Mouse (Mus musculus): ENCODE results near the gene Ap1g2. TPM values are rescaled to one million over a fixed set of nuclear protein-coding genes. Genes with fewer than 3 reads are reported as not detected.

The Ap1g2 gene
- polyA plus RNA-seq, 1 experiment from 2014 or later: 10.7 TPM

- H3K27me3 ChIP-seq: peaks cover 6% of the 10 kb centered on the region; the same call in 1 of the 2 replicates
- WGBS: 90% methylated on average over 17 of the region's 17 CpGs
- no peaks in the 10 kb centered on the region for H3K36me3 ChIP-seq
- H3K9me3 ChIP-seq: no peaks in the 10 kb centered on the region
- H3K4me3 ChIP-seq (replicated peaks): no peak overlapping the region
- H3K4me1 ChIP-seq (replicated peaks): no peaks in the 10 kb centered on the region
- no peak overlapping the region for H3K9ac ChIP-seq (replicated peaks)
- H3K4me2 ChIP-seq: no peak overlapping the region
- no peak overlapping the region for H3K27ac ChIP-seq
- ATAC-seq (ENCODE audit: insufficient number of reproducible peaks, insufficient read depth, low FRiP score, low TSS enrichment, low read depth): 0 out of 2 replicates have a peak, but pooled peaks have one; percentile 15
These were observed 52.6 kb downstream of the Ap1g2 start for GRCm38 (mm10) chr14:55053708-55054190.

- no peak for ATAC-seq (ENCODE audit: insufficient number of reproducible peaks, insufficient read depth, low FRiP score, low TSS enrichment, low read depth)
- WGBS: 86% methylated on average over 4 of the region's 4 CpGs
- Histone ChIP-seq H3K36me3 (no peaks in the 10 kb centered on the region), H3K9me3 (no peaks in the 10 kb centered on the region), H3K4me1 (replicated peaks) (no peaks in the 10 kb centered on the region), H3K4me3 (replicated peaks) (no peak overlapping the region), H3K4me2 (no peak overlapping the region), H3K27me3 (peaks cover 6% of the 10 kb centered on the region; the same call in 1 of the 2 replicates), H3K9ac (replicated peaks) (no peak overlapping the region), H3K27ac (no peak overlapping the region)
These were observed 53.3 kb downstream of the Ap1g2 start for GRCm38 (mm10) chr14:55053050-55053449.

- H3K4me3 ChIP-seq (replicated peaks): no peak overlapping the region
- ATAC-seq (ENCODE audit: insufficient number of reproducible peaks, insufficient read depth, low FRiP score, low TSS enrichment, low read depth): no peak
- no peaks in the 10 kb centered on the region for H3K4me1 ChIP-seq (replicated peaks)
- 85% methylated on average over 9 of the region's 9 CpGs for WGBS
- no peak overlapping the region for H3K4me2 ChIP-seq
- no peaks in the 10 kb centered on the region for H3K9me3 ChIP-seq
- no peak overlapping the region for H3K9ac ChIP-seq (replicated peaks)
- no peaks in the 10 kb centered on the region for H3K36me3 ChIP-seq
- peaks cover 6% of the 10 kb centered on the region; the same call in 1 of the 2 replicates for H3K27me3 ChIP-seq
- H3K27ac ChIP-seq: no peak overlapping the region
These were observed 53.9 kb downstream of the Ap1g2 start for GRCm38 (mm10) chr14:55052496-55052895.

Other genes with a start within 250 kb of the Ap1g2 start
- 14.2 and 15.9 TPM in 2 replicates for gene Homez, start 235.6 kb downstream of the Ap1g2 start, polyA plus RNA-seq (2016; fragmentation: Nextera tagmentation; extraction: Ambion mirVana)
- 0.74 TPM in 1 of 2 replicates, not detected in the other for gene Ppp1r3e, start 229.0 kb downstream of the Ap1g2 start, polyA plus RNA-seq (2016; fragmentation: Nextera tagmentation; extraction: Ambion mirVana)
- gene Bcl2l2, start 223.2 kb downstream of the Ap1g2 start, polyA plus RNA-seq (2016; fragmentation: Nextera tagmentation; extraction: Ambion mirVana): 2.4 and 3.3 TPM in 2 replicates
- gene Gm20521, start 223.2 kb downstream of the Ap1g2 start, polyA plus RNA-seq (2016; fragmentation: Nextera tagmentation; extraction: Ambion mirVana): not detected in 2 replicates
- gene Pabpn1, start 214.1 kb downstream of the Ap1g2 start, polyA plus RNA-seq (2016; fragmentation: Nextera tagmentation; extraction: Ambion mirVana): 183 and 200 TPM in 2 replicates
- 98.2 and 102 TPM in 2 replicates for gene Slc22a17, start 193.5 kb downstream of the Ap1g2 start, polyA plus RNA-seq (2016; fragmentation: Nextera tagmentation; extraction: Ambion mirVana)
- gene Efs, start 180.5 kb downstream of the Ap1g2 start, polyA plus RNA-seq (2016; fragmentation: Nextera tagmentation; extraction: Ambion mirVana): 44.5 and 52.7 TPM in 2 replicates
- not detected in 2 replicates for gene Il25, start 173.9 kb downstream of the Ap1g2 start, polyA plus RNA-seq (2016; fragmentation: Nextera tagmentation; extraction: Ambion mirVana)
- gene Cmtm5, start 170.3 kb downstream of the Ap1g2 start, polyA plus RNA-seq (2016; fragmentation: Nextera tagmentation; extraction: Ambion mirVana): 5.5 and 8.4 TPM in 2 replicates
- gene Myh6, start 139.7 kb downstream of the Ap1g2 start, polyA plus RNA-seq (2016; fragmentation: Nextera tagmentation; extraction: Ambion mirVana): 1.8 and 3.3 TPM in 2 replicates
- gene Gm17428, start 129.7 kb downstream of the Ap1g2 start, polyA plus RNA-seq (2016; fragmentation: Nextera tagmentation; extraction: Ambion mirVana): not detected in 2 replicates
- gene Myh7, start 112.0 kb downstream of the Ap1g2 start, polyA plus RNA-seq (2016; fragmentation: Nextera tagmentation; extraction: Ambion mirVana): 9.3 and 10.5 TPM in 2 replicates
- gene Ngdn, start 91.1 kb downstream of the Ap1g2 start, polyA plus RNA-seq (2016; fragmentation: Nextera tagmentation; extraction: Ambion mirVana): 84.3 and 85.3 TPM in 2 replicates
- 6.9 and 7.0 TPM in 2 replicates for gene Zfhx2, start 14.3 kb downstream of the Ap1g2 start, polyA plus RNA-seq (2016; fragmentation: Nextera tagmentation; extraction: Ambion mirVana)
- gene Thtpa, start 11.8 kb downstream of the Ap1g2 start, polyA plus RNA-seq (2016; fragmentation: Nextera tagmentation; extraction: Ambion mirVana): 24.0 and 24.2 TPM in 2 replicates
- 0.69 and 0.78 TPM in 2 replicates for gene Jph4, start 10.3 kb upstream of the Ap1g2 start, polyA plus RNA-seq (2016; fragmentation: Nextera tagmentation; extraction: Ambion mirVana)
- 0.33 and 0.42 TPM in 2 replicates for gene Dhrs2, start 115.4 kb upstream of the Ap1g2 start, polyA plus RNA-seq (2016; fragmentation: Nextera tagmentation; extraction: Ambion mirVana)